Mouse (Mus musculus) spleen, adult 18-20 months (tissue): ENCODE results near the gene Cdc6.

ENCODE experiments used
- DNase-seq, 2 experiments: peaks; one replicate each; pipeline ENCODE4 v3.0.0; 2022; ENCODE audit warnings: mixed read lengths in 2 of 2

The Cdc6 gene

DNA sequence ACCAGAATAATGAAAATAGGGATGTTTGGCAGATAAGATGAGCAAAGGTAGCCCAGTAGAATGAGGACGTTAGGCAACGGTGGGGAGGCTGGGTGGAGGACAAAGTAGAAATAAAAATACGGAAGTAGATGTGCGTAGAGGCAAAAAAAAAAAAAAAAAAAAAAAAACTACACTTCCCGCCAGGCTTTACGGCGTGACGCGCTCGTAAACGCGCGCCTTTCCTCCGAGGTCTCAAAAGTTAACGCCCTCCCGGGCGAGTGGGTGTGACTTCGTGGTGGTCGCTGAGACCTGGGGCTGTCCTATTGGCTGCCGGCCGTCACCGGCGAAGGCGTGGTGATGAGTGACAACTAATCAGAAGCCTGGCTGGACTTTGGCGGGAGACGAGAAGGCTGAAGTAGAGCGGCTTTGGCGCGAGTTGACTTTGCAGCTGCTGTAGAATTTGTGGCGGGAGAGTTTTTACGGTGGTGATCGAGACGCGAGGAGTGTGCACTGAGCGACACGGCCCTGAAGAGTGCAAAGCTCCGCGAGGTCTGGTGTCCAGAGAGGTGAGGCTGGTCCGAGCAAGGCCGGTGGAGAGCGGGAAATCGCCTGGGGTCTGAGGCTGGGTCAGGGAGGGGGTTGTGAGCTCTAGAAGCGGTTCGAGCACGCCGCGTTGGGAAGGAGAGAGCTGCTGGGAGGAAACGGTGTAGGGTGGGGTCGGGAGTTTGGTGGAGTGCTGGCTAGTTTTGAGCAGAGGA is at the start of gene Cdc6:
Gene Cdc6, plus strand, starts transcription at position 365 of the 737 bp plus-strand sequence.
- peak; percentile 89 to 91 for DNase-seq

DNA sequence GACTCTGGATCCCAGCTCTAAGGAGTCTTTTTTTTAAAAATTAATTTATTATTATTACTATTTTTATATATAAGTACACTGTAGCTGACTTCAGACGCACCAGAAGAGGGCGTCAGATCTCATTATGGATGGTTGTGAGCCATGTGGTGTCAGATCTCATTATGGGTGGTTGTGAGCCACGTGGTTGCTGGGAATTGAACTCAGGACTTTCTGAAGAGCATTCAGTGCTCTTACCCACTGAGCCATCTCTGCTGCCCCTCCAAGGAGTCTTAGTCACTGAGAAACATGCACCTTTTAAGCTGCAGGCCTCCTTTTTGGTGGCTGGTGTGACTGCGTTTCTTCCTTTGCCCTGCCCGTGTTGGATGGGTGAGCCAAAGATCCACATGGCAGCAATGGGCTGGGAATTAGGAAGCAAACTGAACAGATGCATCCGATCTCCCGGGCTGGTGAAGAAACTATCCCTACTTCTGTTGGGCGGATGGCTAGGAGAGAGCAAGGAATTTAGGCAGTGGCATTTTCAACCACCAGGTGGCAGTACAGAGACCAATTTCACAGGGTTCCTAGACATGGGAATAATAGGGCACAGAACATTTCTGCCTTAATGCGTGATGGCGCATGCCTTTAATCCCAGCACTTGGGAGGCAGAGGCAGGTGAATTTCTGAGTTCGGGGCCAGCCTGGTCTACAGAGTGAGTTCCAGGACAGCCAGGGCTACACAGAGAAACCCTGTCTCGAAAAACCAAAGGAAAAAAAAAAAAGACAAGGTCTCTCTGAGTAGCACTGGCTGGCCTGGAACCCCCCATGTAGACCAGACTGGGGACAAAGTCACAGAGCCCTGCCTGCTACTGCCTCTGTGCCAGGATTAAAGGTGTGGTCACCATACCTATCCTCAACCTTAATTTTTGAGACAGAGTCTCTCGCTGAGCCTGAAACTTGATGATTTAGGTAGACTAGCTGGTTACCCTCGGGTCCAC is 48.6 kb upstream of the Cdc6 start:
- peak; percentile 47 to 79 for DNase-seq

DNA sequence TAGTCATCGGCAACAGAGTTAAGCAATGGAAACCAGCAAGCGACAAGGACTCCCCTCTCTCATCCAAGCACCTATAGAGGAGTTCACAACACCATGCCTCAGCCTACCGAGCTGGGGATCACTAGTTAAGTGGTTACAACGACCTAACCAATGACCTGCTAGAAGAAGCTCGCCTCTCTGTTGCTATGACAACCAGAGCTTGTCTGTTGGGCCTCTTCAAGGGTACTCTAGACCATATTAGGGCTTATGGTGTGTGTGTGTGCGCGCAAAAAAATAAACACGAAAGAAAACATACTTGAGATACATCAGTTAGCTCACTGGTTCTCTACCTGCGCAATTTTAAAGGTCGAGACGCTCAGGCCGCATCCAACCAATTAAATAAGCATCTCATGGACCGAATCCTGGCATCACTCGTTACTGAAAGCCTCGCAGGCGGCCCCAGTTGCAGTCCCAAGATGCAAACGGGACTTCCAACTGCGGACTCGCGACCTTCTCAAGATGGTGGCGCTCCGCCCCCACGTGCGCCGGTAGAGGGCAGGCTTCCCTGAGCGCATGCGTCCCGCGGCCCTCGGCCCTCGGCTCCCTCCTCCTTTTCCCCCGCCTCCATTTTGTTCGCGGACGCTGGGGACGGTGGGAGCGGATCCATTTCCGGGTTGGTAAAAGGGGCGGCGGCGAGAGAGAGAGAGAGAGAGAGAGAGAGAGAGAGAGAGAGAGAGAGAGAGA is 44.4 kb upstream of the Cdc6 start, which contains the start of gene Wipf2:
Gene Wipf2, plus strand, starts transcription at position 611 of the 723 bp plus-strand sequence.
- peak; percentile 90 to 93 for DNase-seq

DNA sequence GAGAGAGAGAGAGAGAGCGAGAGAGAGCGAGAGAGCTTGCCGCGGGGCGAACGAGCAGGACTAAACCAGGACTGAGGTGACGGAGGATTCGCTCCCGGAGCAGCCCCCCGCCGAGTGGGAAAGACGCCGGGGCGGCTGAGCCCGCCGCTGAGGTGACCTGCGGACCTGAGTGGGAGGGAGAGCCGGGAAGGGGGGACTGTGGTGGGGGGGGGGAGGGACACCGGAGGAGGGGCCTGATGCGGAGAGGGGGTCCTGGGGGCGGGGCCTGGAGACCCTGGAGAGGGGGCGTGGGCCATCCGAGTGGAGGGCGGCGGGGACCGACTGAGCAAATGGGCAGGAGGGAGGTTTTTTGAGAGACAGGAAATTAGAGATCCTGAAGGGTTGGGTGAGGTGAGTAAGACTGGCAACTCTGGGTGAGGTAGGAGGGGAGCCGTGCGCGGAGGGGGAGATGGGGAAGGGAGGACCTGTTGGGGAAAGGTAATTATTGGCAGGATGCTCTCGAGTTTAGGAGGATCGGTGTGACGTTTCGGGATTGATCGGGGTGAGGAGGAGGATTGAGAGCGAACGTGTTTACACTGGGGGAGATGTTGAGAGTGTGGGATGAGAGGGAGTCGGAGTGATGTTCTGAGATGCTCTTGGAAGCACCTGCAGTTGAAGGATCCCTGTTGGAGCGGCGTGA is 43.7 kb upstream of the Cdc6 start:
- no peak for DNase-seq

DNA sequence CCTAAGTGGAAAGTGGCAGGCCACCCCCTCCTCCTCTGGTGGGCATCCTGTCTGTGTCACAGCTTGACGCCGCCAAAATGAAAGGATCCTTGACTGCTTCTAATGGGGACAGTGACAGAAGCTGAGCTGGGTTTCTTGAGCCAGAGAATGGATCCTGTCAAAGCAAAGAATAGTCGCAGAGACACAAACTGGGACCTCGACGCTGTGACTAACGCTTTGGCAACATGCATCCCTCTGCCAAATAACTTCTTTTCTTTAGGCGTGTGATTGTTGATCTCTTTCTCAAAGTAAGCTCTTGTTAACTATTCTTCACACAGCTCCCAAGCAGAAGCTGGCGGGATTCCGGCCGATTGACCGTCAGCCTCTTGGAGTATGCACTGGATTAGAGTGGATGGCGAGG is 40.3 kb upstream of the Cdc6 start:
- DNase-seq = no peak

DNA sequence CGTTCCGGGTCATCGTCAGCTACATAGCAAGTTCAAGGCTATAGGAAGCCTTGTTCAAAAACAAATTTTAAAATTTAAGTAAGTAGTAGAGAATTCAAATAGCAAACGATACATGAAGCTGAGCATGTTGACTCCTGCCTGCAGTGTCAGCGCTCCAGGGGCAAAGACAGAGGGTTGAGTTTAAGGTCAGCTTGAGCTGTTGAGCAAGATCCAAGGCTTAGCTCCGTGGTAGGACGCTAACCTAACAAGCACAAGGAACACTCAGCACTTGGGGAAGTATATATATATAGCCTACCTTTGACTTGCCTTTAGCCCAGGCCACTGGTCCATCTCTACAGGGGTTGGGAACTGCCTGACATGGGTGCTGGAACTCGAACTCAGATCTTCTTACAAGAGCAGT is 37.7 kb upstream of the Cdc6 start:
- no peak for DNase-seq

DNA sequence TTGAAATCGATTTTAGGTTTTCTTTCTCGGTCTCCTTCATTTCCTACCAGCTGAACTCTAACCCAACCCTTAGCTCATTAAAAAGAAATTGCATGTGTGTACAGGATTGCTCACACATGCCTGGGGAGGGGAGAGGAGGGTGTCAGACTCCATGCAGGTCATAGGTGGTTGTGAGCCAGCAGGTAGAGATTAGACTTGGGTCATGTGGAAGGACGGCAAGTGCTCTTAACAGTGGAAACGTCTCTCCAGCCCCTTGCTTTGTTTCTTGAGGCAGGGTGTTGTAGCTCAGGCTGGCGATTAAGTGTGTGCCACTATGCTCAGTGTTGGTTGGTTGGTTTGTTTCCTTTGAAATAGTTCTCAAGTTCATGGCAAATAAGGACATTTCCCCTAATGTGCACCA is 36.8 kb upstream of the Cdc6 start:
- DNase-seq = no peak

DNA sequence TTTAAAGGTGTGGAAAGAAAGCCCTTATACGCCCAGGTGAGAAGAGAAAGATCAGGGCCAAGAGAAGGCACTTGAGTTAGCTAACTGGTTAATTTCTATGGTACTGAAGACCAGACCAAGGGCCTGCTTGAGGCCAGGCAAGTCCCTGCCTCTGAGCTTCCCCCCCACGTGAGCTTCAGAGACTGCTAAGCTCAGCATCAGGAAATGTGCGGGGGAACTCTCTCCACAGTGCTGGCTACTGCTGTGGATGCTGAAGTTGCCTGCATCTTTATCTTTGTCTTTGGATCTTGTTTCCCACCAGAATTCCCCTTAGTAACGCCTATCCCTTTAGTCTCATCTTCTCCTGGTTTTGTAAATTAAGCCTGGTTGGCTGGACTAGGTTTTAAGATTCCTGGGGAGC is 36.2 kb upstream of the Cdc6 start:
- DNase-seq = no peak

DNA sequence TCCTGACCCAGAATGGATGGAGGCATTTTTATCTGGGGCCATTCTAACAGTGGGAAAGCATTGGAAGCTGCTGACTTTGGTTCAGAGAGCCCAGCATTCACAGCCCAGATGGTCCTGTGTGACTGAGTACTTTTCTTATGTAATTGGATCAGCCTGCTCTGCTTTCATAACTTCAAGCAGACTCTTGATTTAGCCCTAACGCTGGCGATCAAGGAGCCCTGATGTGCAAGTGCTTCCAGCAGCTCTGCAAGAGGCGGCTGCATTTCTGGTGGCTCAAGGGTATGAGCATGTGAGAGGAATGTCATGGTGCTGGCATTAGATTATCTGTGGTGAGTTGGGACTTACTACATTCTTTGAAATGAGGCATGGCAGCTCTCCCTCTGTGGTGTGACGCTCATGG is 35.6 kb upstream of the Cdc6 start:
- no peak for DNase-seq

DNA sequence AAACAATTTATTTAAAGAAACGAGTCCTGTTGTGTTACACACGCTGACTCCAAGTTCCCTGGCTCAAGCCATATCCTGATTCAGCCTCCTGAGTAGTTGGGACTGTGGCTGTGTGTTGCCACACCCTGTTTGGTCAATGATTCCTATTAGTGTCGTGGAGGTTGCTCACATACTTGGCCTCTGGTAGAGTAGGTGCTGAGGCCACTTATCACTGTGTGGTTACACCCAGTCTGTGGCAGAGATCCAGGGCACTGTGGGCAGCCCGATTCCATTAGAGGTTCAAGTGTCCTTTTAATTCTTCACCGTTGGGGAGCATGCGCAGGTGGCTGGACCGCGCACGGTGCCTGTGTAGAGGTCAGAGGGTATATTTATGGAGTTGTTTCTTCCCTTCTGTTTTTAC is 33.7 kb upstream of the Cdc6 start:
- DNase-seq = no peak

DNA sequence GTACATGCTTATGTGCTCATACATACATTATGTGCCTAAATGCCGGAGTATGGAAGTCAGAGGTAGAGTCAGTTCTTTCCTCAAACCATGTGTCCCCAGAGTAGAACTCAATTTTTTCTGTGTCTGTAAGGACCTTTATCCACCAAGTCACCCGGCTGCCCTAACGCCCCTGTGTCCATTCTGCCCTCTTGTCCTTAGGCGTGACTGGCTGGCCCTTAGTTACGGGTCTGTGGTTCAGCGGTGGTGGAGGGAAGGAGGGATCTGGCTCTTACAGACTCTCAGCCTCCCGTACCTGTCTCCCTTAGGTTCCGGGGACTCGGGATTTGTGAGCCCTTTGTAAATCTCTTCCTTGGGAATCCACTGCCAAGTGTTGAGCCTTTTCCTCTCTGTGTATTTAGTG is 30.6 kb upstream of the Cdc6 start:
- DNase-seq = no peak

DNA sequence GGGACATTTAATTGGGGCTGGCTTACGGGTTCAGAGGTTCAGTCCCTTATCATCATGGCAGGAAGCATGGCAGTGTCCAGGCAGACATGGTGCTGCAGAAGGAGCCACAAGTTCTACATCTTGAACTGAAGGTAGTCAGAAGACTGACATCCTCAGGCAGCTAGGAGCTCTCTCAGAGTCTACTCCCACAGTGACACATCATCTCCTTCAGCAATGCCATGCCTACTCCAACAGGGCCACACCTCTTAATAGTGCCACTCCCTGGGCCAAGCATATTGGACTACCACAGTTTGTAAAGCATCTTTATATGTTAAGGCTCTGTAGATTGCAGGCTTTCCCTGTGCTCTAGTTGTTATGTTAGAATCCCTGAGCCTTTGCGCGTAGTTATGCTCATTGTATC is 19.9 kb upstream of the Cdc6 start:
- DNase-seq = no peak

DNA sequence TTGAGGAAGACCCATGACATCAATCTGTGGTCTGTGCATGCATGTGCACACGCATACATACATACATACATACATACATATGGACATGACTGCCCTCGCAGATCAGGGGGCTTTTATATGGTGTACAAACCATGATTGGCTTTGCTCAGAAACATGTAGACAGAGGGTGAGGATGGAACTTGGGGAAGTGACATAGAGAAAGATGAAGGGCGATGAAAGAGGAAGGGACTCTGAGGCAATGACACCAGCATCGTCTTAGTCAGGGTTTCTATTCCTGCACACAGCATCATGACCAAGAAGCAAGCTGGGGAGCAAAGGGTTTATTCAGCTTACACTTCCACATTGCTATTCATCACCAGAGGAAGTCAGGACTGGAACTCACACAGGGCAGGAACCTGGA is 18.5 kb upstream of the Cdc6 start:
- DNase-seq = no peak

DNA sequence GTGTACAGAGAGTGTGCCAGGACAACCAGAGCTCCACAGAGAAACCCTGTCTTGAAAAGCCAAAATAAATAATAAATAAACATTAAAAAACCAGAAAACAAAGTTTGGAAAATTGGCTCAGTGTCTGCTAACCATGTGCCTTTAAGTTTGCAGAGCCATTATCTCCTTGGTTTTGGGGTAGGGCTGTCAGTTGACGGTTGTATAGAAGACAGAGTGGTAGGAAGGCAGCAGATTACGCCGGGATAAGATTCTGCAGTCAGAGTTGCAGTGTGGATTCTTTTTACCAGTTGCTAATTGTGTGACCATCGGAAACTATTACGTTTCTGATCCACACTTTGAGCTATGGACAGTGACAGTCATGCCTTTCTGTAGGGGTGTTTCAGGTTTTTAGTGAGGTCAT is 17.6 kb upstream of the Cdc6 start:
- DNase-seq = no peak

DNA sequence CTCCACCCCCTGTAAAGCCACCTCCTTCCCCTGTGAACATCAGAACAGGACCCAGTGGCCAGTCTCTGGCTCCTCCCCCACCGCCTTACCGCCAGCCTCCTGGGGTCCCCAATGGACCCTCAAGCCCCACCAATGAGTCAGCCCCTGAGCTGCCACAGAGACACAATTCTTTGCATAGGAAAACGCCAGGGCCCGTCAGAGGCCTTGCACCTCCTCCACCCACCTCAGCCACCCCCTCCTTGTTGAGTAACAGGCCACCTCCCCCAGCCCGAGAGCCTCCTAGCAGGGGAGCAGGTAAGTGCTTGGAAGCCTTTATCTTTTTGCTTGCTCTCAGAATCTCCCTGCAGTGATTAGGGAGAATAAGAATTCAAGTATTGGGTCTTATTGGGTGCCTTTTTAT is 15.2 kb upstream of the Cdc6 start:
- no peak for DNase-seq

DNA sequence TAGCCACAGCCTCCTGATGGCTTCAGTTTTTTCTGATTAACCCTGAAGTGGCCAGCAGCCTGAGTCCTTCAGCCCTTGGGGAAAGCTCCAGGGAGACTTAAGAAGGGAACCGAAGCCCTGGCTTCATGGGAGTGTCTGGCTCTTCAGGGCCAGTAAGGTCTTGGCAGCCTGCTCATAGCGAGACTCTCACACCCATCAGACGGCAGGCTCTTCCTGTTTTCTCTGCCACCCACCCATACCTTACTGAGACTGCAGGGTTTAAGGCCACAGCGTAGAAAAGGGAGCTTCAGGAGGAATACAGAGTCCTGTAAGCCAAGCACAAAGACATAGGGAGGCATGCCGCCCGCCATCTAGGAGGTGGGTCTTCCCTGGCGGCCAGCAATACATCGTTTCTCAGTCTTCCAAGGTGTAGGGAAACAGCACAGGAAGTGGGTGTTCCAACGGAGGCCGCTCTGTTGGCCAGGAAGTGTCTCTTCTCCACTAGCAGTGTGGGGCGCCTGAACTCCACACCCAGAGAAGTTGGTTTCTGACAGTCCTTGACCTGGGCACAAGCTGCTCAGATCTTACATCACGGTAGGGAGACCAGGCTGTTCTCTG is 7.0 kb upstream of the Cdc6 start:
- no peak for DNase-seq

DNA sequence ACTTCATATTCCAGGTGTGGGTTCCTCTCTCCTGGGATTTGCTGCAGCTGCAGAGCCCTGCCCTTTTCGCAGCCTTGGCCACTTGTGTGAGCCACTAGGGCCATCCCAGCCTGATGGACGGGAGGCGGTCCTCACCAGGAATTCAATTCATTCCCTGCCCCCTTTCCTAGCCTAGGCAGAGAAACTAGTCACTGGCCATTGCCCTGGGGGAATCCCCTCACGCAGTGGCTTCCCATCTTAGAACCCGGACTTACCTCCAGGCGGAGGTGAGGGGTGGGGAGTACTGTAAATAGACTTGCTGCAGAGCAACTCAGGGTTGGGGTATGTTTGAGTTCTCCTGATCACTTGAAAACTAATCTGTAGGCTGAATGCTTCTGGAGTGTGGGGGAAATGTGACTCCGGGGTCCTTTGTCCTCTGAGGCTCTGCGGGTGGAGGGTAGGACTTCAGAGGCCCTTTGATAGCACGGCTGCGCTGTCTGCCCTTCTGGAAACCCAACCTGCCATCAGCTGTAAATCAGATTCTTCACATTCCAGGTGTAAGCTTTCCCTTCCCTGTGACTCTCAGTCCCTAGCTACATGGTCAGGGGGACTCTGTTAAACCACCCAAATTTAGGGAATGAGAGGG is 4.9 kb upstream of the Cdc6 start:
- no peak for DNase-seq

DNA sequence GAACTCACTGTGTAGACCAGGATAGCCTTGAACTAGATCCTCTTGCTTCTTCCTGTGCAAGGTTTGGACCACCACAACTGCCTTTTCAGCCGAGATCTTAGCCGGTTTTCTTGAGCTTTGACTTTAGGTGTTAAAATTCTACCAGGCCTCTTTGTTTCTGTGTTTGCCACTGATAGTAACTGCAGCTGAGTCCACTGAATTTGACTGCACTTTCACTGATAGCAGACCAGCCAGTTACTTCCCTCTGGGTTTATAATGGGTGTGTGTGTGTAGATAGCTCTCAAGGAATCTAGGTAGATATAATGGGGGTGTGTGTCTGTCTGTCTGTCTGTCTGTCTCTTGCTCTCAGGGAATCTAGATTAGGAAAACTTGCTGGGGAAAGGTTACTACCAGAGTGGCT is 3.0 kb upstream of the Cdc6 start:
- DNase-seq = no peak

DNA sequence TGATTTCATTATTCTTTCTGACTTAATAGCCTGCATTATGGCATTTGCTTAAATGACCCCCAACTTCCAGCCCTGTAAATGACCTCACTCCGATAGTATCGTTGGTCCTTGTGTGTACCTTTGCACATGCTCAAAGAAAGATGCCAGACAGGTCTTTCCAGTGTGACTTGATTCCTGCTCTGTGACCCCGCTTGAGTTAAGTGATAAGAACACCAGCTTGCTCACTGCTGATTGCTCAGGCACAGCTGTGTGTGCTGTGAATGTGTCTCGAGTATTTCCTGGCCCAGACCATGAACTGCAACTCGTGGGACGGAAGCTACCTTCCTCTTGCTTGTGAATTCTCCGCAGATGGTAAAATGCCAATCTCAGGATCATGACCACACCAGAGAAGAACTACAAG is 2.6 kb upstream of the Cdc6 start:
- DNase-seq = no peak

DNA sequence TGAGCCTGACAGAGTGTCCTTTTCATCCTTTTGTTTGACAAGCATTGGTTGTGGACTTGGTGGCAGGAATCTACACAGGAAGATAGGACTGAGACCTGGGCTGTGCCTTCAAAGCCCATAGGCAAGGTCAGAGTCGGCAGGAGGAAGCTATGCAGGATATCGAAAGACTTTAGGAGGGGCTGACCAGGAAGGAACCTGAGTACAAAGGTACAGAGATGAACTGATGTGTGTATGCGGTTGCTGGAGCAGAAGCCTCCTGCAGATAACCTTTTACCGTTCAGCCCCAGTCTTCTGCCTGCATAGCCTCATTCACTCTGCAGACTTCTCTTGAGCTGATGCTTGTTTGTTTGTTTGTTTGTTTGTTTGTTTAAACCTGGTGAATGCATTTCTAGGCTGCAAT is 2.0 kb upstream of the Cdc6 start:
- no peak for DNase-seq

DNA sequence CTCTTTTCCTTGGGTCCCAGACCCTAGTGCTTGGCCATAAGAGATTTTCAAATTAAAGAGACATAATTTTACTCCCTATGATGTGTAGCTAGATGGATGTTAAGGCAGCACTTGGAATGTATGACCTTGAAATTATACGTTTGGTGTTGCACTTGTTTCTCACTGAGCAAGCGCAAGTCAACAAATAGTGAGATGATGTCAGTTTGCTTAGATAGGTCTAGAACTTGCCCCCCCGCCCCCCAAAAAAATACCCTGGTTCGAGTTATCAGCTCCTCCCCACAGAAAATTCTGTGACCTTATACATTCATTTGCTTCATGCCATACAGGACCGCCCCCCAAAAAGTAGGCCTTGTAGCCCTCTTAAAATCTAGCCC is 551 bp upstream of the Cdc6 start:
- no peak for DNase-seq

DNA sequence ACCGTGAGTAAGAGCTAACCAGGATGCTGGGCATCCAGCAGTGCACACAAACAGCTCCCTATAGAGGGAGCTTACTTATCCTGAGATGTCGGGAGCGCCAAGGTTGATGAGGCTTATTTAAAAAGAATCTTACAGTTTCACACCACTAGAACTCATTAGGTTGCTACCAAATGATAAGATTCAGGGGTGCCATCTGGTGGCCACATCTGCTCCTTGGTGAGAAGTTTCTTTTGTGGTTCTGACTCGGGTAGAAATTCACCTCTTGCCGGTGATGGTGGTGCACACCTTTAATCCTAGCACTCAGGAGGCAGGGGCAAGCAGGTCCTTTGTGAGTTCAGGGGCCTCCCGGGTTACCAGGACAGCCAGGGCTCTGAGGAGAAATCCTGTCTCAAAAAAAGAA is 2.1 kb downstream of the Cdc6 start:
- peak in 1 of 2 experiments; percentile 76 for DNase-seq
